Mouse (Mus musculus) activated CD4-positive, CD25-positive, alpha-beta regulatory T cell, adult 4 months (primary cell): ENCODE data around the gene Zfp652. TPM values are rescaled to one million over a fixed set of nuclear protein-coding genes. Genes with fewer than 3 reads are reported as not detected.
"Not testable (repeated sequence)": the region's sequence is repeated elsewhere in the genome, so short reads cannot be mapped to it uniquely, and the experiment has no call there.

Experiments
- ATAC-seq: one replicate; pipeline ENCODE4 v1.8.0; 2017
- polyA plus RNA-seq, 2 experiments: library from polyadenylated mRNA; unstranded; fragments of 100-300 nt; shearing (Covaris generic); gene quantifications; one replicate each; pipeline ENCODE4 v1.2.1; 2017

Zfp652 gene
- polyA plus RNA-seq, 2 experiments from 2014 or later: 9.6 to 13.0 TPM

- ATAC-seq: peak; percentile 97
These were observed 146.3 kb downstream of the Zfp652 start for GRCm38 (mm10) chr11:95858528-95859467.

GRCm38 (mm10) chr11:95859468-95859855 lies 147.0 kb downstream of the Zfp652 start:
- peak; percentile 17 for ATAC-seq

GRCm38 (mm10) chr11:95860071-95860490 lies 147.6 kb downstream of the Zfp652 start:
- no peak for ATAC-seq

GRCm38 (mm10) chr11:95861397-95861796 lies 148.9 kb downstream of the Zfp652 start:
- no peak for ATAC-seq

- ATAC-seq: no peak
These were observed 157.0 kb downstream of the Zfp652 start for GRCm38 (mm10) chr11:95869442-95869841.

GRCm38 (mm10) chr11:95869918-95870470 lies 157.5 kb downstream of the Zfp652 start:
- ATAC-seq: no peak

GRCm38 (mm10) chr11:95875804-95876203 lies 163.3 kb downstream of the Zfp652 start:
- ATAC-seq: no peak

GRCm38 (mm10) chr11:95876296-95876695 lies 163.8 kb downstream of the Zfp652 start:
- ATAC-seq: no peak

- not testable (repeated sequence) for ATAC-seq
These were observed 167.4 kb downstream of the Zfp652 start for GRCm38 (mm10) chr11:95879861-95880260.

Other genes starting within 250 kb of the Zfp652 start
- gene Nxph3, start 198.1 kb upstream of the Zfp652 start, polyA plus RNA-seq: not detected
- not detected for gene Ngfr, start 124.9 kb upstream of the Zfp652 start, polyA plus RNA-seq
- gene Phb, start 45.7 kb upstream of the Zfp652 start, polyA plus RNA-seq: 100 to 1,000 TPM; 131 to 144 TPM
- gene B130006D01Rik, start 10.9 kb downstream of the Zfp652 start, polyA plus RNA-seq: 1 to 10 TPM; 3.9 to 4.9 TPM
- gene Phospho1, start 111.8 kb downstream of the Zfp652 start, polyA plus RNA-seq: not detected
- 10 to 100 TPM; 47.5 to 58.4 TPM for gene Gngt2, start 124.5 kb downstream of the Zfp652 start, polyA plus RNA-seq
- gene Abi3, start 129.8 kb downstream of the Zfp652 start, polyA plus RNA-seq: 10 to 100 TPM; 58.8 to 59.2 TPM
- under 1 TPM in 1 of 2 experiments, not detected in 1; 0.25 TPM for gene B4galnt2, start 202.2 kb downstream of the Zfp652 start, polyA plus RNA-seq